Mouse (Mus musculus) spleen, adult 2 months (tissue): Measurements from ENCODE around the gene Pimreg.

Experiments
- CTCF ChIP-seq: fragments of 200-500 bp; IDR thresholded peaks from 2 replicates; pipeline ENCODE4 v1.5.1; 2011; ENCODE audit warnings: mild to moderate bottlenecking, inconsistent platforms; ENCODE audit not compliant: insufficient read depth, insufficient read length, insufficient replicate concordance; ENCODE audit errors: extremely low read depth
- POLR2A ChIP-seq: fragments of 200-500 bp; IDR thresholded peaks from 2 replicates; pipeline ENCODE4 v1.6.1; 2011; ENCODE audit warnings: low read depth, low read length, inconsistent platforms

GRCm38 (mm10) chr11:72095994-72096393, 54.2 kb downstream of the Pimreg start:
- TF ChIP-seq POLR2A = no peak
- no peak for TF ChIP-seq CTCF
